Mouse (Mus musculus) E14TG2a.4 (cell line): ENCODE data around the gene Sv2a.

Experiments used
- CTCF ChIP-seq: conservative IDR thresholded peaks from 2 replicates; pipeline ENCODE4 v1.5.1; 2014; ENCODE audit warnings: low read length
- NANOG ChIP-seq: IDR thresholded peaks from 2 replicates; pipeline ENCODE4 v1.6.1; 2014; ENCODE audit warnings: borderline replicate concordance, low read length, mixed read lengths

- no peak for TF ChIP-seq CTCF
- no peak for TF ChIP-seq NANOG
These were observed 9.9 kb upstream of the Sv2a start for GRCm38 (mm10) chr3:96170976-96171545.
